Mouse (Mus musculus) midbrain, embryonic 13.5 days (tissue): ENCODE data around the gene Gpr6. TPM values are rescaled to one million over a fixed set of nuclear protein-coding genes. Genes with fewer than 3 reads are reported as not detected.

Source experiments
- ATAC-seq: fragments of 200-750 bp; cut with Nextera tagmentation; 2 replicates; pipeline ENCODE4 v1.8.0; 2017; ENCODE audit warnings: mild to moderate bottlenecking, moderate TSS enrichment, moderate library complexity
- H3K27ac ChIP-seq: fragments of 300-500 bp; sonication (generic); 2 replicates; pipeline ENCODE4 v1.5.1; 2015; ENCODE audit warnings: inconsistent platforms, mild to moderate bottlenecking, moderate library complexity
- H3K27me3 ChIP-seq: fragments of 300-500 bp; sonication (generic); 2 replicates; pipeline ENCODE4 v1.6.1; 2015; ENCODE audit warnings: mild to moderate bottlenecking, inconsistent platforms
- H3K36me3 ChIP-seq: fragments of 300-500 bp; sonication (generic); 2 replicates; pipeline ENCODE4 v1.6.1; 2015; ENCODE audit warnings: mild to moderate bottlenecking, inconsistent platforms
- H3K4me1 ChIP-seq: fragments of 300-500 bp; sonication (generic); replicated peaks from 2 replicates; pipeline ENCODE4 v1.6.1; 2015; ENCODE audit warnings: inconsistent platforms
- H3K4me2 ChIP-seq: fragments of 300-500 bp; sonication (generic); replicated peaks from 2 replicates; pipeline ENCODE4 v1.6.1; 2015; ENCODE audit warnings: moderate library complexity, mild to moderate bottlenecking, inconsistent platforms
- H3K4me3 ChIP-seq: fragments of 300-500 bp; sonication (generic); replicated peaks from 2 replicates; pipeline ENCODE4 v1.5.1; 2015; ENCODE audit warnings: mild to moderate bottlenecking, inconsistent platforms
- H3K9ac ChIP-seq: fragments of 300-500 bp; sonication (generic); replicated peaks from 2 replicates; pipeline ENCODE4 v1.6.1; 2015; ENCODE audit warnings: mild to moderate bottlenecking, inconsistent platforms
- H3K9me3 ChIP-seq: fragments of 300-500 bp; sonication (generic); 2 replicates; pipeline ENCODE4 v1.6.1; 2016; ENCODE audit warnings: mild to moderate bottlenecking, inconsistent platforms
- WGBS: fragments of 180-500 bp; shearing (Covaris S2); methylation state at CpG from one replicate; pipeline ENCODE4 v1.1.7; 2015; 5-methylcytosine and 5-hydroxymethylcytosine counted together
- polyA plus RNA-seq: library from polyadenylated mRNA; unstranded; fragments of >200 nt; fragmentation: Nextera tagmentation; extraction: Ambion mirVana; gene quantifications from 2 replicates; pipeline ENCODE4 v1.2.1, GENCODE M21; 2015

Gpr6 gene
- 1.6 and 1.8 TPM in 2 replicates for polyA plus RNA-seq

DNA sequence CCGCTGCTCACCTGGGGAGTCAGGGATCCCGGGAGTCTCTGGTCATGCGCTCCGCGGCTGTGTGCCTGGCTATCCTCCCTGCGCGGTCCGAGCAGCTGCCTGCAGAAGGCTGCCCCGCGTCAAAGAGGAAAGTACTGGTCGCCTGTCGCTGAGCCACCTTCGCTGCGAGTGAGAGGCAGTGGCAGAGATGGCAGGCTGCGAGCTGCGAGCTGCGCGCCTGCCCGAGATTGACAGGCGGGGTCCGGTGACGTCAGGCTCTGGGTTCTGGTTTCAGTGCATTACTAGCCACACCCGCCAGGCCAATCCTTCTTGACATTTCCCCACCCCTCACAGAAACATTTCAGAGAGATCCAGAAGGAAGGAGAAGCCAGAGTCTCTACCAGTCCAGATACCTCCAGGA lies at the start of gene Gpr6:
TSS of gene Gpr6 (minus strand) at position 170 of the 400 bp plus-strand sequence.
- peaks cover 20% of the 10 kb centered on the region for H3K4me1 ChIP-seq
- peak within 1 kb of the TSS; percentile 92 for H3K4me2 ChIP-seq
- peak within 1 kb of the TSS; percentile 69 for H3K9ac ChIP-seq
- H3K4me3 ChIP-seq = peak within 1 kb of the TSS; percentile 61
- peak; percentile 69 for ATAC-seq
- H3K27ac ChIP-seq = 0 out of 2 replicates have a peak within 1 kb of the TSS, but pooled peaks have one; percentile 35
- no peaks in the 10 kb centered on the region for H3K9me3 ChIP-seq
- H3K36me3 ChIP-seq = no peaks in the 10 kb centered on the region
- 1% methylated on average over 23 of the region's 23 CpGs for WGBS
- H3K27me3 ChIP-seq = peaks cover 50% of the 10 kb centered on the region

DNA sequence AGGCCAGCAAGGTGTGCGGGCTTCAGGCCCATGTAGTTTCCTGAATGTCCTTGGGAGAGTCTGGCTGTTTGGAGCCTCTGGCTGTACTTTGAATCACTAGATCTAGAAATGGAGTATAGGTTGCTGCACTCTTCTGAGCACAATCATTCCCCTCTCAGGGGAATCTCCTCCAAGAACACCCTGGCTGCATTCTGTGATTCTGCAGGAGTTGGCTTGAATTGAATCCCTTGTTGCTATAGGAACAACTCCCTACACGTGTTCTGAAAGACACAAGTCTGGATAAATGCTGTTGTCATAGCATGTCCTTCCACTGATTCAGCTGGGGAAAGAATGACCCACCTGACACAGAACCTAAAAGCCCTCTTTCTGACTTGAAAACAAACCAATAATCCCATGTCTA lies 28.0 kb upstream of the Gpr6 start:
- no peak overlapping the region for H3K27ac ChIP-seq
- no peak overlapping the region for H3K9ac ChIP-seq
- no peaks in the 10 kb centered on the region for H3K4me1 ChIP-seq
- no peaks in the 10 kb centered on the region for H3K9me3 ChIP-seq
- no peak overlapping the region for H3K4me2 ChIP-seq
- H3K36me3 ChIP-seq = no peaks in the 10 kb centered on the region
- ATAC-seq = no peak
- H3K4me3 ChIP-seq = no peak overlapping the region
- 62% methylated on average over 2 of the region's 2 CpGs for WGBS
- no peaks in the 10 kb centered on the region for H3K27me3 ChIP-seq

DNA sequence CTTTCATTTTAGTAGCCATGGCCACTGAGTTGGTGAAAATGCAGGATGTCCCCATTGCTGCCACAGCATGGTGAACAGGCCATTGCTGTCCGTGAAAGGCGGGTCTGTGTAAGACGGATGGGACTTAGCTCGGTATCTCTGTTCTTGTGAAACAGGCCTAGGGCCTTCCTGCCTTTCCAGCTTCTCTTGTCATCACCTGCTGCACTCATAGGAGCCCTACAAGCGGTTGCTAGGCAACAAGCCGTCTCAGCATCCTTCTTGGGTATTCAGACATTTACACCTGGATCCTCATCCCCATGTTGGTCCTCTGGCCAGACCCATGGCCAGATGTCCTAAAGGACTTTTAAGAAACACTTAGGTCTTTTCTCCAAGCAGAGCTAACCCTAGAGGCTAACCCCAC lies 26.1 kb upstream of the Gpr6 start:
- Histone ChIP-seq H3K9me3 (no peaks in the 10 kb centered on the region), H3K36me3 (no peaks in the 10 kb centered on the region), H3K9ac (no peak overlapping the region), H3K27ac (no peak overlapping the region), H3K4me1 (no peaks in the 10 kb centered on the region), H3K27me3 (no peaks in the 10 kb centered on the region), H3K4me3 (no peak overlapping the region), H3K4me2 (no peak overlapping the region)
- WGBS = 86% methylated on average over 6 of the region's 6 CpGs
- peak; percentile 14; the same call in 1 of the 2 replicates for ATAC-seq

DNA sequence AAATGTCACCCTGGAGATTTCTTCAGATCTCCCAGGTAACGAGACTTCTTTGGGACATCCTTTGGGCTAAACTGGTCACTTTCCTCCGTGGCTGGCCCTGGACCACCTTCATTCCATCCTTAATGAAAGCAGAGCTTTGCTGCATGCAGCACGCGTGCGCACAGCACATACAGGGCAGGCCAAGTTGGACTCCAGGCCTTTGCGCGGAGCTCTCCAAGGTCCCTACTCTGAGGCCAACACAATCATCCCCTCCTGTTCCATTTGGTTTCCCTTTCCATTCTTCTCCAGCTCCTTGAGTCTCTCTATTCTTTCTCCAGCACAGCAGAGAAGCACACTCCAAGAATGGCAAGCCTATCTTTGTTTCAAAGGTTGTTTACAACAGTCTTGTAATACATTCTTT lies 16.8 kb upstream of the Gpr6 start:
- no peaks in the 10 kb centered on the region for H3K4me1 ChIP-seq
- H3K36me3 ChIP-seq = no peaks in the 10 kb centered on the region
- 69% methylated on average over 7 of the region's 7 CpGs for WGBS
- no peak overlapping the region for H3K4me2 ChIP-seq
- ATAC-seq = no peak
- H3K27ac ChIP-seq = no peak overlapping the region
- no peak overlapping the region for H3K4me3 ChIP-seq
- no peaks in the 10 kb centered on the region for H3K27me3 ChIP-seq
- H3K9me3 ChIP-seq = no peaks in the 10 kb centered on the region
- H3K9ac ChIP-seq = no peak overlapping the region

DNA sequence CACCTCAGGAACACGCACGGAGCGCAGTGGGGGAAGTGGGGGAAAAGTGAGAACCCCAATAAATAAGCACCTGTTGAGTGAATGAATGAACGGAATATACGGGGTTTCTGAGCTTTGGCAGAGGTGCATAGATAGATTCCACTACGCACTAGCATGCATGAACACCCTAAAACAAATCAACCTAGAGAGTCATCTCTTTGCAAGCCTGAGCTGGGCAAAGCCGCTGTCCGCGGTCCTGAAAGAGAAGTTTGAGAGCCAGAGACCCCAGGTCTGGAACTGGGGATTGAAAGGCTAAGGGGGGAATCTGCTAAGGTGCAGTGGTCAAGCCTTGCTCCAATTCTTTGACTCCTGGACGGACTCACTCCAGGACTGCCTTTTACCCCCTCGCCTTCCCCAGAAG lies 389 bp downstream of the Gpr6 start:
- Histone ChIP-seq H3K4me3 (peak overlapping the region; percentile 61), H3K9ac (peak overlapping the region; percentile 55), H3K9me3 (no peaks in the 10 kb centered on the region), H3K27ac (no peak overlapping the region), H3K36me3 (no peaks in the 10 kb centered on the region), H3K4me2 (peak overlapping the region; percentile 92), H3K4me1 (peaks cover 20% of the 10 kb centered on the region), H3K27me3 (peaks cover 50% of the 10 kb centered on the region)
- 3% methylated on average over 11 of the region's 11 CpGs for WGBS
- peak; percentile 35; the same call in 1 of the 2 replicates for ATAC-seq

DNA sequence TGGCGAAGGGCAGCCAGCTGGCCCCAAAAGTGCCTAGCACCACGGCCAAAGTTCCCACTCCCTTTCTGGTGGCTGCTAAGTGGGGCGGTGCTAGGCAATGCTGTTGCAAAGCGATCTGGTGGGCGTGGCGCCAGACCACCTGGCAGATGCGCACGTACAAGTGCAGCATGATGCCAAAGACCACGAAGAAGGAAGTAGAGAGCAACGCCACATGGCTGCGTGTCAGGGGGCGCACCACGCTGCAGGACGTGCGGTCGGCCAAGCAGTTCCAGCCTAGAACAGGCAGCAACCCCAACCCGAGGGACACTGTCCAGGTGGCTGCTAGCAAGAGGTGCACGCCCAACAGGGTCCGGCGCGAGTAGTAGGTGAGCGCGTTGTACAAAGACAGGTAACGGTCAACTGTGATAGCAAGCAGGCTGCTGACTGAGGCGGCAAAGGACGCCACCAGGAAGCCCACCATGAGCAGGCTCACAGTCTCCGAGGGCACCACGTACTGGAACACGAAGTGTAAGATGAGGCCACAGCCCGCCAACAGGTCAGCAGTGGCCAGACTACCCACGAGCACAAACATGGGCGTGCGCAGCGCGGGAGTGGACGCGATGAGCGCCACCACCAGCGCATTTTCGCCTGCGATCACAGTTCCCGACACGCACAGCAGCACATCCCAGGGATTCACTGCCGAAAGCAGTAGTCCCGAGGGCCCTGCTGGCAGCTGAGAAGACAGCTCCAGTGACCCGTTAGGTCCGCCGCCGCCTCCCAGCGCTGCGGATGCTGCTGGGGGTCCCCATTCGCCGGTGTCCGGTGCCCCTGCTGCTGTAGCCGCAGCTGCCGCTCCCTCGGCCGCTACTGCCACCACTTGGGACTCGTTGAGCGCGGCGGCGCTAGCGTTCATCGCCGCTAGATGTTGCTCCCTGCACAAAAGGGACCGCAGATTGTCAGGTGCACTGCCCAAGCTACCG lies 1.1 kb downstream of the Gpr6 start:
- Histone ChIP-seq H3K9ac (peak overlapping the region; percentile 69), H3K27ac (0 out of 2 replicates have a peak overlapping the region, but pooled peaks have one; percentile 35), H3K27me3 (peaks cover 50% of the 10 kb centered on the region), H3K4me3 (peak overlapping the region; percentile 61), H3K4me1 (peaks cover 20% of the 10 kb centered on the region), H3K9me3 (no peaks in the 10 kb centered on the region), H3K36me3 (no peaks in the 10 kb centered on the region), H3K4me2 (peak overlapping the region; percentile 92)
- ATAC-seq = peak; percentile 68
- WGBS = 2% methylated on average over 68 of the region's 68 CpGs

DNA sequence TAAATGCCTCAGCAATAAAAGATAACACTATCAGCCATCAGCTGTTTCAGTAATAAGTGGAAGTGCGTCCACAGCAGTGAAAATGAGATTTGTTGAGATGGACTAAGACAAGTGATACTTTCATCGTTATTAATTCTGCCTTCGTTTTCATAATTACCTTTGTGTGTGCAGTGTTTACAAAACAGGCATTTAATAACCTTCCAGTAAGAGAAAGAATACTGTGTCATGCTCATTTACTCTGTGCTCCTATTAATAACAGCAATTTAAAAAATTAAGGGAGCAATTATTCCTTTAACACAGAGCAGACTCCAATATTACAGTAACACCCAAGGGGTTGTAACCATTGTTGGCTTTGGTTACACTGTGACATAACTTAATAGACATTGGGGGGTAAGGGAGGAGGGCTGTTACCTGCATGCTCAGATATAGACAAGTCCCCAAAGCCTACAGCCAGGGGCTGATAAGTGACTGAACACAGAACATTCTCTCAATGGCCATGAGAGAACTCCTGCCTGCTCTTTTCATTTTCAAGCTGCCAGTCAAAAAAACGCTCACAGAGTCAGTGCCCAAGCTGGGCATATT lies 11.7 kb downstream of the Gpr6 start:
- 71% methylated on average over 4 of the region's 4 CpGs for WGBS
- H3K36me3 ChIP-seq = no peaks in the 10 kb centered on the region
- H3K4me2 ChIP-seq = no peak overlapping the region
- no peak overlapping the region for H3K4me3 ChIP-seq
- H3K9ac ChIP-seq = no peak overlapping the region
- H3K27ac ChIP-seq = no peak overlapping the region
- no peaks in the 10 kb centered on the region for H3K27me3 ChIP-seq
- no peaks in the 10 kb centered on the region for H3K4me1 ChIP-seq
- no peak for ATAC-seq
- no peaks in the 10 kb centered on the region for H3K9me3 ChIP-seq

DNA sequence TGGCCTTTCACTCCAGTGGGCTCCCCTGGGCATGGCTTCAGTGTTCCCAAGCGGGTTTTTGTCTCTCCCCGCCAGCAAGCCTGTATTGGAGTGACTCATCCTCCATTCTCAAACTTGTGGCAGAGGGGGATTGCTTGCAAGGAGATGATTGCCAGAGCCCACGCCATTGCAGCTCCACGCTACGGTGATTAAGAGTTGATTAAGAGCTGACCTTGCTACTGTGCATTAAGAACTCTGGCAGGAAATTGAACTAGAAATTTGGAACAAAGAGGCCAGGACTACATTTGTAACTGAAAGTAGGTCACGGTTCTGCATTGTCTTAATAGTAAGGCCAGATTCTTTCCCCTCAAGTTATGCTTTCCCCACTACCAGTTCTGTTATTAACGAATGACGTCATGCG lies 16.5 kb downstream of the Gpr6 start:
- H3K27me3 ChIP-seq = no peaks in the 10 kb centered on the region
- no peak overlapping the region for H3K27ac ChIP-seq
- H3K4me2 ChIP-seq = no peak overlapping the region
- H3K36me3 ChIP-seq = no peaks in the 10 kb centered on the region
- no peak overlapping the region for H3K9ac ChIP-seq
- 61% methylated on average over 9 of the region's 9 CpGs for WGBS
- H3K4me1 ChIP-seq = no peaks in the 10 kb centered on the region
- H3K4me3 ChIP-seq = no peak overlapping the region
- no peak for ATAC-seq
- H3K9me3 ChIP-seq = no peaks in the 10 kb centered on the region; the same call in 1 of the 2 replicates

DNA sequence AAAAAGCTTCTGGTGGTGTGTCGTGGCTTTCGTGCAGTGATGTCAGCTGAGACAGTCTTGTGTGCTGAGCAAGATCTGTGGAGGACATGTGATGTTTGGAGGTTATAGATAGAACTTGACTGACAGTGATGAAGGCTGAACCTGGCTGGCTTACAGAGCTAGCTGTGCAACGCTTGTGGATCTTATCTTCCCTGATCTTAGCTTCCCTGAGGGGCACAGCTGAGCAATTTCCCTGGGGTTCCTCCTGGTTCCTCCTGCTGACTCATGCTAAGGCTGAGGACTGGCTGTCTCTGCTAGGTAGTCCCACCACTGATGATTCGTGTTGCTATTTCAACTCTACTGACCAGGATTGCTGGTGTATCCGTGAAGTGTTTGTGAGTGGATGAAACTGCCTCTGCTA lies 18.1 kb downstream of the Gpr6 start:
- no peak overlapping the region for H3K4me2 ChIP-seq
- 87% methylated on average over 5 of the region's 5 CpGs for WGBS

DNA sequence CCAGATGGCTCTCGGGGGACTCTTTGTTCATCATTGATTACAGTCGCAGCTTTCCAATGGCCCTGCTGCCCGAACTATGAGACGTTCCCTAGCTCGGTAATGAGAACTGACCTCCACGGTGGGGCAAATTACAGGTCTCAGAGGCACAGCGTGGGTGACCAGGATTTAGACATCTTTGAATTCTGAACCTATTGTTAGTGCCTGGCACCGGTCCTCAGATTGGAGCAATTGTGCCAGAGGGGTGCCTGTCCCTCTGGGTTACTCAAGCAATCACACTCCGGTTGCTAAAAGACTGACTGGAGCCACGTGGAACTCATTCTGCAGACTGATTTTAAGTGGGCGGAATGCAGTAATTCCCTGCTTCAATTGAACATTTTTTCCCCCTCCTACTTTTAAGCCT lies 29.8 kb downstream of the Gpr6 start:
- H3K36me3 ChIP-seq = no peaks in the 10 kb centered on the region
- no peak overlapping the region for H3K9ac ChIP-seq
- H3K27ac ChIP-seq = no peak overlapping the region
- peaks cover 21% of the 10 kb centered on the region for H3K4me1 ChIP-seq
- no peak for ATAC-seq
- no peaks in the 10 kb centered on the region for H3K27me3 ChIP-seq
- WGBS = 32% methylated on average over 11 of the region's 11 CpGs
- peak overlapping the region; percentile 16; the same call in 1 of the 2 replicates for H3K4me2 ChIP-seq
- H3K9me3 ChIP-seq = no peaks in the 10 kb centered on the region
- H3K4me3 ChIP-seq = no peak overlapping the region

More for the DNA sequence above, 18.1 kb downstream of the Gpr6 start:
- ATAC-seq = no peak
- no peak overlapping the region for H3K4me3 ChIP-seq
- H3K4me1 ChIP-seq = no peaks in the 10 kb centered on the region
- no peaks in the 10 kb centered on the region for H3K27me3 ChIP-seq
- H3K9me3 ChIP-seq = no peaks in the 10 kb centered on the region; the same call in 1 of the 2 replicates
- H3K27ac ChIP-seq = no peak overlapping the region
- no peak overlapping the region for H3K9ac ChIP-seq
- H3K36me3 ChIP-seq = no peaks in the 10 kb centered on the region

DNA sequence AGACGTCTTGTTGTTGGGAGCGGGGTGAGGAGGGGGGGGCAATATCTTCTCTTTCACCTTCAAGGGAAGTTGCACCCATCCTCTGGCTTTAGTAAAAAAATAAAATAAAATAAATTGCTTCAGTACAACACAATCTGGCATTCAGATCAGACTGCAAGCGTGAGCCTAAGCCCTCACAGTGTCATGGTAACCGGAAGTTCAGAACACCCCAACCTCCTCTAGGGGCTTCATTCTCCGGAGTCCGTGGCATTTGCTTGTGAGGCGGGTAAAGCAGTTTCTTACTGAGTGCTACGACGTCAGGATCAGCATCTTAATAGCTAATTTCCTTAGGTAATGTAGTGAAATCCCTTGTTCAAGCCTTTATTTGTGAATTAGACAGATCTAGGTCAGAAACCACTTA lies 30.6 kb downstream of the Gpr6 start:
- Histone ChIP-seq H3K4me1 (peaks cover 21% of the 10 kb centered on the region), H3K36me3 (no peaks in the 10 kb centered on the region), H3K4me3 (no peak overlapping the region), H3K4me2 (no peak overlapping the region), H3K27ac (no peak overlapping the region), H3K9ac (no peak overlapping the region), H3K9me3 (no peaks in the 10 kb centered on the region), H3K27me3 (no peaks in the 10 kb centered on the region)
- 57% methylated on average over 9 of the region's 9 CpGs for WGBS
- no peak for ATAC-seq

DNA sequence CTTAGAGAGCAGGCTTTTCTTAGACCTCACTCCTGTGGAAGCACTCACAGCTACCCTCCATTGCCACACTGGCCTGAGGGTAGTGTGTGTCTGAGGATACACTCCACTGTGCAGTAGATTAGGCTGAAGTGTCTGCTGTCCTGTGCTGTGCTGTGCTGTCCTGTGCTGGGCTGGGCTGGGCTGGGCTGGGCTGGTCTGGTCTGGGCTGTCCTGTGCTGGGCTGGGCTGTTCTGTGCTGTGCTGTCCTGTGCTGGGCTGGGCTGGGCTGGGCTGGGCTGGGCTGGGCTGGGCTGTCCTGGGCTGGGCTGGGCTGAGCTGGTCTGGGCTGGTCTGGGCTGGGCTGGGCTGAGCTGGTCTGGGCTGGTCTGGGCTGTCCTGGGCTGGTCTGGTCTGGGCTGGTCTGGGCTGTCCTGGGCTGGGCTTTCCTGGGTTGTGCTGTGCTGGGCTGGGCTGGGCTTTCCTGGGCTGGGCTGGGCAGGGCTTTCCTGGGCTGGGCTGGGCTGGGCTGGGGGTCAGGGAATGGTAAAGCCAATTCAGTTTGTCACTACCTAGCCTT lies 31.5 kb downstream of the Gpr6 start:
- Histone ChIP-seq H3K4me2 (no peak overlapping the region), H3K9me3 (no peaks in the 10 kb centered on the region), H3K9ac (no peak overlapping the region), H3K4me1 (peaks cover 21% of the 10 kb centered on the region), H3K4me3 (no peak overlapping the region), H3K27ac (no peak overlapping the region), H3K36me3 (no peaks in the 10 kb centered on the region), H3K27me3 (no peaks in the 10 kb centered on the region)
- peak; percentile 69 for ATAC-seq
